Mouse (Mus musculus) gastrocnemius, postnatal 10 days (tissue): ENCODE results near the gene Gdpgp1. TPM values are rescaled to one million over a fixed set of nuclear protein-coding genes. Genes with fewer than 3 reads are reported as not detected.

ENCODE experiments used
- DNase-seq: peaks from one replicate; pipeline ENCODE4 v3.0.0; 2021; ENCODE audit warnings: mixed read lengths
- total RNA-seq, 2 experiments: library from RNA; stranded (reverse); gene quantifications; 2 replicates each; pipeline ENCODE4 v1.2.3; 2021

The Gdpgp1 gene
- total RNA-seq, 2 experiments from 2014 or later = 1.8 to 2.1 TPM

GRCm38 (mm10) chr7:80199851-80200587 is 32.6 kb upstream of the Gdpgp1 start:
- no peak for DNase-seq

- DNase-seq = no peak
Observed at GRCm38 (mm10) chr7:80200588-80200945, 32.1 kb upstream of the Gdpgp1 start.

GRCm38 (mm10) chr7:80200963-80201539 is 31.6 kb upstream of the Gdpgp1 start:
- DNase-seq = no peak

GRCm38 (mm10) chr7:80201888-80202540 is 30.7 kb upstream of the Gdpgp1 start:
- DNase-seq = no peak

- DNase-seq = no peak
Observed at GRCm38 (mm10) chr7:80202961-80203360, 29.7 kb upstream of the Gdpgp1 start.

GRCm38 (mm10) chr7:80203638-80204096 is 29.0 kb upstream of the Gdpgp1 start:
- no peak for DNase-seq

GRCm38 (mm10) chr7:80204362-80204761 is 28.3 kb upstream of the Gdpgp1 start:
- no peak for DNase-seq

- no peak for DNase-seq
Observed at GRCm38 (mm10) chr7:80204961-80205360, 27.7 kb upstream of the Gdpgp1 start.

GRCm38 (mm10) chr7:80205705-80206589 is 26.7 kb upstream of the Gdpgp1 start:
- DNase-seq = no peak

GRCm38 (mm10) chr7:80207314-80207731 is 25.3 kb upstream of the Gdpgp1 start:
- DNase-seq = no peak

GRCm38 (mm10) chr7:80208026-80208642 is 24.5 kb upstream of the Gdpgp1 start:
- DNase-seq = no peak

GRCm38 (mm10) chr7:80208738-80209430 is 23.8 kb upstream of the Gdpgp1 start:
- DNase-seq = no peak

- no peak for DNase-seq
Observed at GRCm38 (mm10) chr7:80209669-80210068, 23.0 kb upstream of the Gdpgp1 start.

GRCm38 (mm10) chr7:80210982-80211381 is 21.7 kb upstream of the Gdpgp1 start:
- DNase-seq = no peak

- DNase-seq = no peak
Observed at GRCm38 (mm10) chr7:80213604-80214003, 19.1 kb upstream of the Gdpgp1 start.

GRCm38 (mm10) chr7:80214459-80214858 is 18.2 kb upstream of the Gdpgp1 start:
- no peak for DNase-seq

- peak; percentile 83 for DNase-seq
Observed at GRCm38 (mm10) chr7:80215398-80215797, 17.3 kb upstream of the Gdpgp1 start.

- no peak for DNase-seq
Observed at GRCm38 (mm10) chr7:80216566-80216965, 16.1 kb upstream of the Gdpgp1 start.

GRCm38 (mm10) chr7:80218666-80219065 is 14.0 kb upstream of the Gdpgp1 start:
- no peak for DNase-seq

- DNase-seq = no peak
Observed at GRCm38 (mm10) chr7:80220237-80220797, 12.3 kb upstream of the Gdpgp1 start.

- no peak for DNase-seq
Observed at GRCm38 (mm10) chr7:80221179-80221750, 11.4 kb upstream of the Gdpgp1 start.
